Mouse (Mus musculus): ENCODE measurements around the gene Gm10197.

DNA sequence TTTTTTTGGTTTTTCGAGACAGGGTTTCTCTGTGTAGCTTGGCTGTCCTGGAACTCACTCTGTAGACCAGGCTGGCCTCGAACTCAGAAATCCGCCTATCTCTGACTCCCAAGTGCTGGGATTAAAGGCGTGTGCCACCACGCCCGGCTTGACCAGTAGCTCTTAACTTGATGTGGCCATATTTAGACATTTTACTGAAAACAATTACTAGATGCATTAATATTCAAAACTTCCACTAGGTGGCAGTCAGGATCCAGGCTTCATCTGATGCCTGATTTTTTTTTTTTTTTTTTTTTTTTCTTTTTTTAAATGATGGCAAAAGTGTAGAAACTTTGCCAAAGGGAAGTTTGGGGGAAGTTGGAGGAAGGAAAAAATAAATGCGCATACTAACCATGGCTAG, 23.0 kb upstream of the Gm10197 start:
- TF ChIP-seq POLR2A (IDR thresholded peaks at IDR 0.05; ENCODE audit: borderline replicate concordance, extremely low read depth, insufficient read depth, insufficient read length, poor library complexity, severe bottlenecking): no peak
- no peak for TF ChIP-seq CTCF (IDR thresholded peaks at IDR 0.05; ENCODE audit: borderline replicate concordance, extremely low read depth, insufficient read depth, insufficient read length)

Data from brain, embryonic 14.5 days (tissue).